Mouse (Mus musculus) heart, adult 11 months (tissue): Measurements from ENCODE around the gene Tprg.

Source experiments
- DNase-seq: peaks from one replicate; pipeline ENCODE4 v3.0.0; 2022

The Tprg gene

DNA sequence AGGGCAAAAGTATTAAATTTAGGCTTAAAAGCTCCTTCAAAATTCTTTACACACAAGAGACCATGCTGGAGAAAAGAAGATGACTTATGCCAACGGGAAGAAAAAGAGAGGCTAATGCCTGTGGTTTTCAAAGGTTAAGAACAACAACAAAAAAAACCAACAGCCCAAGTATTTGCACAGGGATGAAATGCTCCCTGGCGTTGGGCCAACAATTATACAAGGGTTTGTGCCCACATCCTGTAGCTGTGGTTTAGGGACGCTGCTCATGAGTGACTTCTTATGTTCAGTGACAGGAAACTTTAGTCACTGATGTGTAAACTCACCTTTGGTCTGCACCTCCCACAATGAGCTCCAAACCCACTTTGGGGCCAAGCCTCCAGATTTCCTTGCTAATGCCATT, 139.6 kb downstream of the Tprg start:
- DNase-seq, result no peak

DNA sequence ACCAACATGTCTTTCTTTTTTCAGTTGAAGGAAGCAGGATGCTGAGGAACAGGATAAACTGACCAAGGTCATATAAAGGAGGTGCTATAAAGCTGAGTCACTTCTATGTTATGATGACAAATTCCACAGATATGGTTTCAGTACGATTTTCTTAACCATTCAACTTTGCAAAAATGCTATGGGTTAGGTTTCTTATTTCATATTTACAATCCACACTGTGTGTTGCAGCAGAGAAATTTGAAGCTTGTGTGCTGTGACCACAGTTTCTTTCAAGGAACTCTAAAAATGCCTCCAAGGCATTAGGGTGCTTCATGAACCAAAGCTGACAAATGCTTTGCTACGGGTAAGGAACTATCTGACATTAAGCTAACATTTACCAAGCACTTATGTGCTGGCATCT, 153.4 kb downstream of the Tprg start:
- no peak for DNase-seq

DNA sequence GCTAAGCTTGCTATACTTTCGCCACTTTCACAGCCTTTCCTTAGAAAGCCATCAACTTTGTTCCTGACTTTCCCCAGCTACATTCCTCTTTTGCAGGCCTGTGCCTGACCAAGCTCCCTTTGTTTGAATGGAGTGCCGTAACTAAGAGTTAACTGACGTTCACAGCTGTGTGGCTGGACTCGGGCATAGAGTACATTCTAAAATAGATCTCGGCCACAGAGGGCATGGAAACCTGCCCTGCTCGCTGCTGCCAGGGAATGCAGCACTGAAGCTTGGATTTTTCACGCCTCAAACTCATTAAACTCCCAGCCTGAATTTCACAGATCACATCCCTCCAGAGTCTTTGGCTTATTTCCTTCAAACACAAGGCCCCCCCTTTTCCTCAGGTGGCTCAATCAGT, 159.0 kb downstream of the Tprg start:
- DNase-seq, result peak; percentile 88

DNA sequence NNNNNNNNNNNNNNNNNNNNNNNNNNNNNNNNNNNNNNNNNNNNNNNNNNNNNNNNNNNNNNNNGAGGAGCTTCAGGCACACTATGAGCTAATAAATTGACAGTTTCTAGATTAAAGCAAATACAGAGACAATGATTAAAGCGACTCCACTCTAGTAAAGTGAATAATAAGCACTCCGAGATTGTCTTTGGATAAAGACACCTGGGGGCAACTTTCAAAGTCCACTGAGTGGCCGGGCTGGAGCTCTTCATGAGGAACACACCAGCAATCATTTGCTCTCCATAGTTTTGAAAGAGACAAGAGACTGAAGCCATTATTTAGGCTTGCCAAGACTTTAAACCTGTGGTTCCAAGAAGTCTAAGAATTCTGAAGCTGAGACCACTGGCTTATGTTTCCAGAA, 164.9 kb downstream of the Tprg start:
- DNase-seq, result no peak

DNA sequence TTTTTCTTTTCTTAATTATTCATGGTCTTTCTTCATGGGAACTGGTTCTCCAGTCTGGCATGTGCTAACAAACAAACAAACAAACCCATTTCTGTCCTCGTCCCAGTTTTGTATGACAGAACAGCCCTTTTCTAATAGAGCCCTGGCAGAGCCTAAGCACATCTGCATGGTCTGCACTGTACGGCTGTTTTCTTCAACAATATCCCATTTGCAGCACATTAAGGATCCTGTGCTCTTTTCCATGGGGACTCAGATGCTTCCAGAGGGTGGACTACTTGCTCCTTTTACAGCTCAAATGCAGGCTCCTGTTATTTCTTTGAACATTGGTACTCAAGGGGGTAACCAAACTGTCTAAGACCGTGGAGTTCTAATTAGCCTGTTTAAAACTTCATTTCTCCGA, 178.1 kb downstream of the Tprg start:
- DNase-seq, result no peak

DNA sequence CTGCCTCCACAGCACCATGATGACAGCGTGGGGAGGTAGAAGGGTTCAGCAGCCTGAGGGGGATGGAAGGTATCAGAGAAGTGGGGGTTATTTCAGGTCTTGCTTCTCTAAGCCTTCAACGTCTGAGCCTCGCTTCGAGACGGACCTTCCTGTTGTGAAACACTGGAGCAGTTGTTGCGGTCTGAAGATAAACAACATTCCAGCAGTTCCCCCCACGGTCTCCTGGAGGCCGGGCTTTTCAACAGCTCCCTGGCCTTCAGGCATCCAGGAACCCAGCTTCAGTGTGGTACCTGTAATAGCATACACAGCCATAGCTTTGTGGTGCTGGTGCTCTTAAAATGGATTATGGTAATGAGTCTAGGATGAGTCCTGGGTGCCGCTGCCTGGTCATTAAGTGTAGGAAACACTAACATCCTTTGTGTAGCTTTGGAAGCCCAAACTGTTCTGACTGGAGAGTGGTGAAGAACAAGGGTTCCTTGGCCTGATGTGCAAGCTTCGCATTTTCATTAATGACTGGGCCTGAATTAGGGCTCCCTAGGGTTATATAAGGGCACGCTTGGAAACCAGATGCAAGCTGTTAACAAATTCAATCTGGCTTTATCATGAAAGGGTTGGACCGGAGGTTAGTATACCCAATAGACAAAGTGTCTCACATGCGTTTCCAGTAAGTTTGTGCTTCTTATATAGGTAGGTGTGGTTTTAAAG, 179.0 kb downstream of the Tprg start:
- DNase-seq, result peak; percentile 96

DNA sequence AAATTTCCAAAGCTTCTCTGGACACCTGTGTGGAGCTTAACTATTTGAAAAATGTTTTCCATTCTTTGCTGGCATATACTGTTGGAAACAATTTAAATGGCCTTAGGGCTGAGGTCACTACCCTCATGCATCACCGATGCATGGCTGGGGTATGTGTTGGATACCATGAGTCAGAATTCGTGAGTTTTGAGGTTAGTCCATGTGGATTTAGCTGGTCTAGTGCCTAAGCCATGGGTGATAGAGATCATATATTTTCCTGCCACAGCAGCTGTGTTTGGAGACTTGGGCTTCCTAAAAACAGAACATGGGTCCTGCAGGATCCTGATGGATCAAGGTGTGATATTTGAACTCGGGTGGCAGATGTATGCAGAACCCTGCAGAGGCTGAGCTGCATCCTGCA, 181.4 kb downstream of the Tprg start:
- no peak for DNase-seq

DNA sequence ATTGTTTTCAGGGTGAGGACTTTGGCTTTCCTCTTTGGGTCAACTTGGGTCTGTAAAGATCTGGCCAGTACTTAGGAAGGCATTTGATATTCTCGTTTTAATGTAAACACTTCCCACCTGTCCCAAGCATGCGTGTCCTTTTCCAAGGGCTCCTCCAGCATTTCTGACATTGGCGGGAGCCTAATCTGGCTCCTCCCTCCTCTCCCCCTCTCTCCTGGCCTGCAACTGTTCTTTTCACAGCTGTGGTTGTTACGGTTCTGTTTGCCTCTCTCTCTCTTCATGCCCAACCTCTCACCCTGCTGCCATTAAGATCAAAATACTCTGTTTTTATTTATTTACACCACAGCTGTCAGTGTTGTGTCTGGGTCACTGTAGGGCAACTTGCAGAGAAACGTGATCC, 182.0 kb downstream of the Tprg start:
- DNase-seq, result no peak
